18 mouse cellular contexts compared by ENCODE assay signal in genomic region chr1:89822431-89822830, GRCm38 (mm10).
DNase-seq lines count a peak whose midpoint lies in the region; ATAC-seq and TF ChIP-seq lines count a peak whose summit lies in the region.
"Had no signal": no experiment of that assay in that cellular context is flagged by ENCODE, and none has a peak within 500 bp of the region (broad histone marks: within the 10 kb centered on the region; RNA-seq: fewer than 3 reads in every experiment).

No protein-coding gene starts in this region.

- H3K4me1 ChIP-seq in hindbrain, embryonic 10.5 days (replicated peaks): peaks cover 59% of the 10 kb centered on the region
- H3K4me1 ChIP-seq in hindbrain, embryonic 12.5 days: peaks cover 18% of the 10 kb centered on the region
- H3K4me1 ChIP-seq in kidney, embryonic 16.5 days (ENCODE audit: insufficient read depth, low read length): peaks cover 17% of the 10 kb centered on the region
- H3K4me1 ChIP-seq in liver, adult 2 months (ENCODE audit: control insufficient read depth, insufficient read depth, low read length): peaks cover 4% of the 10 kb centered on the region; the same call in 1 of the 2 replicates
- H3K4me1 ChIP-seq: heart, embryonic 12.5 days had no signal

- H3K9me3 ChIP-seq in hindbrain, embryonic 10.5 days: no peaks in the 10 kb centered on the region
- H3K9me3 ChIP-seq in hindbrain, embryonic 12.5 days (replicated peaks): no peaks in the 10 kb centered on the region
- no peaks in the 10 kb centered on the region for H3K9me3 ChIP-seq in kidney, embryonic 16.5 days (ENCODE audit: low read length)
- H3K9me3 ChIP-seq: embryonic facial prominence, embryonic 13.5 days; heart, embryonic 12.5 days; limb, embryonic 12.5 days; megakaryocyte, embryonic 14.5 days had no signal

- H3K27ac ChIP-seq in hindbrain, embryonic 10.5 days: no peak overlapping the region
- H3K27ac ChIP-seq in hindbrain, embryonic 12.5 days: no peak overlapping the region
- H3K27ac ChIP-seq in kidney, embryonic 16.5 days (ENCODE audit: low read length): no peak overlapping the region
- H3K27ac ChIP-seq in liver, adult 2 months (replicated peaks; ENCODE audit: insufficient read depth, low read depth, low read length): no peak overlapping the region
- H3K27ac ChIP-seq: embryonic facial prominence, embryonic 13.5 days; limb, embryonic 12.5 days had no signal

- no peak for TF ChIP-seq CTCF in liver, adult 2 months (IDR thresholded peaks at IDR 0.05; ENCODE audit: low read depth, low read length)

- no peak overlapping the region for H3K9ac ChIP-seq in hindbrain, embryonic 12.5 days
- no peak overlapping the region for H3K9ac ChIP-seq in kidney, embryonic 16.5 days (replicated peaks; ENCODE audit: low read length)
- H3K9ac ChIP-seq in liver, adult 2 months (ENCODE audit: low read depth, low read length): no peak overlapping the region
- H3K9ac ChIP-seq: embryonic facial prominence, embryonic 13.5 days; heart, embryonic 12.5 days; limb, embryonic 12.5 days had no signal

- WGBS in hindbrain, embryonic 10.5 days: 77% methylated on average over 3 of the region's 3 CpGs
- WGBS in hindbrain, embryonic 12.5 days: 69% methylated on average over 3 of the region's 3 CpGs
- WGBS in kidney, embryonic 16.5 days: 43% methylated on average over 3 of the region's 3 CpGs
- WGBS in liver, adult 2 months: 53% methylated on average over 3 of the region's 3 CpGs

- DNase-seq in hindbrain, embryonic 10.5 days (ENCODE audit: low spot score): peak; percentile 22
- DNase-seq in liver, adult 2 months (ENCODE audit: extremely low read depth, low read depth, low spot score): peak; percentile 93
- peak; percentile 77 for DNase-seq in yolk sac, embryonic 10.5 days (ENCODE audit: low spot score)
- no peak for DNase-seq in spleen, postnatal 10 days (ENCODE audit: low spot score in 2 of 2)
- no peak for DNase-seq in frontal cortex, postnatal 10 days (ENCODE audit: low spot score in 2 of 2)
- no peak for DNase-seq in cerebellum, postnatal 10 days
- DNase-seq: adrenal gland, adult 2 months; cerebellum, postnatal 36 days; layer of hippocampus, adult 9-11 months; right cerebral cortex, adult 18-20 months; thymus, adult 2 months had no signal

- TF ChIP-seq POLR2A in liver, adult 2 months (IDR thresholded peaks at IDR 0.05; ENCODE audit: extremely low read depth, insufficient read depth, low read length): no peak

- H3K36me3 ChIP-seq in hindbrain, embryonic 10.5 days: no peaks in the 10 kb centered on the region
- no peaks in the 10 kb centered on the region for H3K36me3 ChIP-seq in hindbrain, embryonic 12.5 days
- H3K36me3 ChIP-seq in kidney, embryonic 16.5 days (ENCODE audit: insufficient read depth, low read length): no peaks in the 10 kb centered on the region
- no peaks in the 10 kb centered on the region for H3K36me3 ChIP-seq in liver, adult 2 months (ENCODE audit: control insufficient read depth, insufficient read depth, low read length)
- H3K36me3 ChIP-seq: embryonic facial prominence, embryonic 13.5 days; heart, embryonic 12.5 days; limb, embryonic 12.5 days had no signal

- H3K79me2 ChIP-seq in liver, adult 2 months (ENCODE audit: control insufficient read depth, insufficient read depth, low read length): no peaks in the 10 kb centered on the region

- H3K27me3 ChIP-seq in hindbrain, embryonic 10.5 days (ENCODE audit: insufficient read depth, poor library complexity, severe bottlenecking): peaks cover 10% of the 10 kb centered on the region; the same call in 1 of the 2 replicates
- no peaks in the 10 kb centered on the region for H3K27me3 ChIP-seq in hindbrain, embryonic 12.5 days
- H3K27me3 ChIP-seq in kidney, embryonic 16.5 days (ENCODE audit: insufficient read depth, low read length): no peaks in the 10 kb centered on the region
- H3K27me3 ChIP-seq in liver, adult 2 months (ENCODE audit: control insufficient read depth, insufficient read depth, low read length): no peaks in the 10 kb centered on the region
- H3K27me3 ChIP-seq: embryonic facial prominence, embryonic 13.5 days; heart, embryonic 12.5 days; limb, embryonic 12.5 days had no signal

- no peak overlapping the region for H3K4me3 ChIP-seq in hindbrain, embryonic 10.5 days
- no peak overlapping the region for H3K4me3 ChIP-seq in hindbrain, embryonic 12.5 days
- no peak overlapping the region for H3K4me3 ChIP-seq in kidney, embryonic 16.5 days (ENCODE audit: low read length)
- H3K4me3 ChIP-seq in liver, adult 2 months (ENCODE audit: insufficient read depth, low read depth, low read length): no peak overlapping the region
- H3K4me3 ChIP-seq: embryonic facial prominence, embryonic 13.5 days; heart, embryonic 12.5 days; limb, embryonic 12.5 days; megakaryocyte, embryonic 14.5 days had no signal

- H3K4me2 ChIP-seq in hindbrain, embryonic 12.5 days (replicated peaks): no peak overlapping the region
- no peak overlapping the region for H3K4me2 ChIP-seq in kidney, embryonic 16.5 days (replicated peaks; ENCODE audit: low read depth, low read length)
- H3K4me2 ChIP-seq: embryonic facial prominence, embryonic 13.5 days; heart, embryonic 12.5 days; limb, embryonic 12.5 days had no signal

- ATAC-seq in hindbrain, embryonic 12.5 days (ENCODE audit: low FRiP score): no peak
- peak; percentile 91 for ATAC-seq in kidney, embryonic 16.5 days (ENCODE audit: low FRiP score, low TSS enrichment)
- ATAC-seq: lung, postnatal 0 days had no signal

Comparison
In these comparisons a context has a peak if more than half of its experiments do, and no peak if none do; other contexts are left out.
1. DNase-seq: peak in hindbrain, embryonic 10.5 days (single experiment), liver, adult 2 months (single experiment) and yolk sac, embryonic 10.5 days (single experiment); none in spleen, postnatal 10 days (0 of 2), frontal cortex, postnatal 10 days (0 of 2) and cerebellum, postnatal 10 days (0 of 2).